Mouse (Mus musculus) kidney, embryonic 15.5 days (tissue): ENCODE measurements around the gene Magt1. TPM values are rescaled to one million over a fixed set of nuclear protein-coding genes. Genes with fewer than 3 reads are reported as not detected.

ENCODE experiments used
- ATAC-seq: fragments of 200-750 bp; cut with Nextera tagmentation; replicated peaks from 2 replicates; pipeline ENCODE4 v1.8.0; 2017; ENCODE audit warnings: moderate TSS enrichment; ENCODE audit not compliant: low FRiP score
- H3K27ac ChIP-seq: fragments of 300-500 bp; sonication (generic); 2 replicates; pipeline ENCODE4 v1.5.1; 2015; ENCODE audit warnings: mild to moderate bottlenecking, inconsistent platforms
- H3K27me3 ChIP-seq: fragments of 300-500 bp; sonication (generic); 2 replicates; pipeline ENCODE4 v1.6.1; 2015; ENCODE audit warnings: inconsistent platforms
- H3K36me3 ChIP-seq: fragments of 300-500 bp; sonication (generic); 2 replicates; pipeline ENCODE4 v1.6.1; 2015; ENCODE audit warnings: inconsistent platforms
- H3K4me1 ChIP-seq: fragments of 300-500 bp; sonication (generic); 2 replicates; pipeline ENCODE4 v1.6.1; 2015; ENCODE audit warnings: inconsistent platforms
- H3K4me2 ChIP-seq: fragments of 300-500 bp; sonication (generic); 2 replicates; pipeline ENCODE4 v1.6.1; 2015; ENCODE audit warnings: moderate library complexity, mild to moderate bottlenecking, inconsistent platforms
- H3K4me3 ChIP-seq: fragments of 300-500 bp; sonication (generic); replicated peaks from 2 replicates; pipeline ENCODE4 v1.5.1; 2015; ENCODE audit warnings: mild to moderate bottlenecking, inconsistent platforms
- H3K9ac ChIP-seq: fragments of 300-500 bp; sonication (generic); 2 replicates; pipeline ENCODE4 v1.6.1; 2015; ENCODE audit warnings: mild to moderate bottlenecking, inconsistent platforms
- H3K9me3 ChIP-seq: fragments of 300-500 bp; sonication (generic); replicated peaks from 2 replicates; pipeline ENCODE4 v1.6.1; 2016; ENCODE audit warnings: inconsistent platforms
- WGBS: fragments of 180-500 bp; shearing (Covaris S2); methylation state at CpG from one replicate; pipeline ENCODE4 v1.1.7; 2015; ENCODE audit warnings: mixed read lengths; 5-methylcytosine and 5-hydroxymethylcytosine counted together
- polyA plus RNA-seq: library from polyadenylated mRNA; unstranded; fragments of >200 nt; fragmentation: Nextera tagmentation; extraction: Ambion mirVana; gene quantifications from 2 replicates; pipeline ENCODE4 v1.2.1, GENCODE M21; 2015

The Magt1 gene
- polyA plus RNA-seq = 69.7 and 69.9 TPM in 2 replicates

GRCm38 (mm10) chrX:106011465-106012159, at the start of gene Magt1:
Gene Magt1, minus strand, starts transcription at chrX:106011906.
- Histone ChIP-seq H3K9ac (peak within 1 kb of the TSS; percentile 59), H3K27ac (peak within 1 kb of the TSS; percentile 95), H3K4me2 (peak within 1 kb of the TSS; percentile 56), H3K4me1 (0 out of 2 replicates have a peak, but pooled peaks cover 5% of the 10 kb centered on the region), H3K4me3 (peak within 1 kb of the TSS; percentile 67), H3K9me3 (no peaks in the 10 kb centered on the region), H3K27me3 (no peaks in the 10 kb centered on the region), H3K36me3 (no peaks in the 10 kb centered on the region)
- ATAC-seq = peak; percentile 97
- 26% methylated on average over 45 of the region's 45 CpGs for WGBS

DNA sequence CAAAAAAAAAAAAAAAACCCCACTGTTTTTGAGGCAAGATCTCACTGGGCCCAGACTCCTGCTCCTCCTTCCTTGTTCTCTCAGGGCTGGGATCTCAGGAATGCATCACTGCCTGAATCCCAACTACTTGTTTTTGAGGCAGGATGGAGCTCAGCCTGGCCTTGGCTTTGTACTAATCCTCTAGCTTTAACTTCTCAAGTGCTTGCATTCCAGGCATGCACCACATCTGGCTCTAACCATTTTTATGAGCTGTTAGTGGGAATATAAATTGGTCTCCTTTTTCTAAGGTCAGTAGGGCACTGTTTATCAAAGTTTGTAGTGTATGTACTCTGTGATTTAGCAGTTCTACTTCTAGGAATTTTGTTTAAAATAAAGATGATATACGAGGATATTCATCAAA, 36.5 kb upstream of the Magt1 start:
- Histone ChIP-seq H3K27ac (0 out of 2 replicates have a peak overlapping the region, but pooled peaks have one; percentile 22), H3K4me1 (peaks cover 32% of the 10 kb centered on the region), H3K4me2 (no peak overlapping the region), H3K27me3 (peaks cover 4% of the 10 kb centered on the region; the same call in 1 of the 2 replicates), H3K9me3 (no peaks in the 10 kb centered on the region), H3K9ac (no peak overlapping the region), H3K4me3 (no peak overlapping the region), H3K36me3 (no peaks in the 10 kb centered on the region)
- ATAC-seq = peak; percentile 49
- 47% methylated on average over 1 of the region's 1 CpGs for WGBS

DNA sequence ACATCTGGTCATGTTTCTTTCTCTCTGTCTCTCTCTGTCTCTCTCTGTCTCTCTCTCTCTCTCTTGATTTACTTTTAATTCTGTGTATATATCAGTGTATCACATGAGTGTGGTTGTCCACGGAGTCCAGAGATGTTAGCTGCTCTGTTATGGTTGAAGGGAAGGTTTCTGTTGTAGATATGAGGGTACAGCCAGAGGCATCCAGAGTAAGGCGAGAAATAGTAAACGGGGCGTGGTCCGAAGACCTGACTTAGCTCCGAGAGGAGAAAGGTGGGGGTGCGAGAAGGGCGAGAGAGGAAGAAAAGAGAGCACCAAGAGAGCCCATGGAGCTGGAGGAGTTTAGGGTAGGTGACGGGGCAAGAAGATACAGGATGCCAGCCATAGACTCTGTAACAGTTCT, 34.2 kb upstream of the Magt1 start:
- H3K36me3 ChIP-seq = no peaks in the 10 kb centered on the region
- no peak overlapping the region for H3K9ac ChIP-seq
- 27% methylated on average over 9 of the region's 9 CpGs for WGBS
- H3K9me3 ChIP-seq = no peaks in the 10 kb centered on the region
- 0 out of 2 replicates have a peak, but pooled peaks have one; percentile 12 for ATAC-seq
- H3K27ac ChIP-seq = peak overlapping the region; percentile 54
- no peak overlapping the region for H3K4me3 ChIP-seq
- peak overlapping the region; percentile 16; the same call in 1 of the 2 replicates for H3K4me2 ChIP-seq
- H3K4me1 ChIP-seq = peaks cover 32% of the 10 kb centered on the region
- H3K27me3 ChIP-seq = peaks cover 9% of the 10 kb centered on the region; the same call in 1 of the 2 replicates

DNA sequence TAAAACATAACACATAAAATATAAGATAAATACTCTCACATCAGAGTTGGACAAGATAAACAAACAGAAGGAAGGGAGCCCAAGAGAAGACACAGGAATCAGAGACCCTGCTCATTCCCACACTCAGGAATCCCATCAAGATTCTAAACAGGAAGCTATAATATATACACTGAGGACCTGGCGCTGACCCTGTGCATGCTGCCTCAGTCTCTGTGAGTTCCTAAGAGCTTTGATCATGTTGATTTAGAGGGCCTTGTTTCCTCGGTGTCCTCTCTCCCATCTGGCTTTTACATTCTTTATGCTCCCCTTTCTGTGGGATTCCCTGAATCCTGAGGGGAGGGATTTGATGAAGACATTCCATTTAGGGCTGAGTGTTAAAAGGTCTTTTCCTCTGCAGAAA, 33.7 kb upstream of the Magt1 start:
- 27% methylated on average over 2 of the region's 2 CpGs for WGBS
- ATAC-seq = peak; percentile 75
- H3K27me3 ChIP-seq = peaks cover 9% of the 10 kb centered on the region; the same call in 1 of the 2 replicates
- H3K9me3 ChIP-seq = no peaks in the 10 kb centered on the region
- no peaks in the 10 kb centered on the region for H3K36me3 ChIP-seq
- H3K4me1 ChIP-seq = peaks cover 32% of the 10 kb centered on the region
- no peak overlapping the region for H3K4me3 ChIP-seq
- peak overlapping the region; percentile 16; the same call in 1 of the 2 replicates for H3K4me2 ChIP-seq
- no peak overlapping the region for H3K9ac ChIP-seq
- peak overlapping the region; percentile 54 for H3K27ac ChIP-seq

DNA sequence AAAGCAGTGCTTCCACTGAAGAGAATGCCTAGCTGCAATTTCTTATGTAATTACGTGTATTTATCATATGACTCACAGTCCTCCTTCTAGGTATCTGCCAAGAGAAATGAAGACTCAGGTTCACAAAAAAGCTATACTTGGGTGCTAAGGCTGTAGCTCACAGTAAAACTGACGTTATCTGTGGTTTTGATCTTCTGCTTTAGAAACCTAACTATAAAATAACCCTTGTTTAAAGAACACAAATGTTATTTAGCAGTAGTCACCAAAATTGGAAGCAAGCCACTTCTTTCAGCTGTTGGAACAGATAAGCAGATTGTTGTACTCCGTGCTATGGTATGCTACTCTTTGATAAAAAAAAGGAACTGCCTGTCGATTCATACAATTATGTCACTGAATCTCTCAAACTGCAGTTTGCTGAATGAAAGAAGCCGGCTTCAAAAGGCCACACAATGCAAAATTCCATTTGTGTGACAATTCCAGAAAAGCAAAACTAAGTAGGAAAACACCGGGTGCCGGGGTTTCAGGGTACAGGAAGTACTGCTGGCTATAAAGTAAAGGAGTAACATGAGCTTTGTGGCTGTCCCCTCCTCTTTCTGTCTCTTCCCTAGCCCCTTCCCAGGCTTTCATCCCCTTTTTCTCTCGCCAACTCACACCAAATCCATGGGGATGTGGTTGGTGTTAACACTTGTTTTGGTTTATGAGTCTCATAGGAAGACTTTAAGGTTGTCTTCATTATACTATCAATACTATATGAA, 32.3 kb upstream of the Magt1 start:
- Histone ChIP-seq H3K4me1 (peaks cover 32% of the 10 kb centered on the region), H3K4me2 (peak overlapping the region; percentile 28; the same call in 1 of the 2 replicates), H3K9me3 (no peaks in the 10 kb centered on the region), H3K4me3 (no peak overlapping the region), H3K9ac (no peak overlapping the region), H3K36me3 (no peaks in the 10 kb centered on the region), H3K27me3 (peaks cover 9% of the 10 kb centered on the region; the same call in 1 of the 2 replicates), H3K27ac (peak overlapping the region; percentile 54; the same call in 1 of the 2 replicates)
- WGBS = 40% methylated on average over 8 of the region's 8 CpGs
- no peak for ATAC-seq

DNA sequence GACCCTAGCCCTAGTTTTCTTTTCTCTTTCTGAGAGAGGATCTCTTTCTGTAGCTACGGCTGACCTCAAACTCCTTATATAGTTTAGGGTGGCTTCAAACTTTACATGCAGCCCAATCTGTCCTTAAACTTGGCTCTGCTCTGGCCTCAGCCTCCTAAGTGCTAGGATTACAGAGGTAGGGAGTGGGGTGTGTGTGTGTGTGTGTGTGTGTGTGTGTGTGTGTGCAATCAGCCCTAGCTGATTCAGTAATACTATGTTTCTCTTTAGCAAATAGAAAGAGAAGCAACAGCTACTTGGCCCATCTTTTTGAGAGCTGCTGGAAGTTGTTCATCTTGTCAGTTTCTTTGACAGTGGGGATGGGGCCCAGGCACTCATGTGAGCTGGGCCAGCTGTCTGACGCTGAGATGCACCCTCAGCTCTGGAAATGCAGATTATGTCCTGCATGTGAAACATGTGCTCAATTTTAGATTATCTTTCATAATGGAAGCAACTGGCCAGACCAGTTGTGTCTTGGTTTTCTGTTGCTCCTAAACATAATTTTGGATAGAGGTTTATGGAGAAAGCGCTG, 25.6 kb upstream of the Magt1 start:
- Histone ChIP-seq H3K4me1 (peaks cover 20% of the 10 kb centered on the region), H3K4me2 (no peak overlapping the region), H3K27me3 (peaks cover 10% of the 10 kb centered on the region), H3K9me3 (no peaks in the 10 kb centered on the region), H3K36me3 (no peaks in the 10 kb centered on the region), H3K4me3 (no peak overlapping the region), H3K27ac (0 out of 2 replicates have a peak overlapping the region, but pooled peaks have one; percentile 13), H3K9ac (no peak overlapping the region)
- 0 out of 2 replicates have a peak, but pooled peaks have one; percentile 33 for ATAC-seq
- WGBS = 66% methylated on average over 3 of the region's 3 CpGs

- H3K36me3 ChIP-seq = no peaks in the 10 kb centered on the region
- H3K27me3 ChIP-seq = peaks cover 9% of the 10 kb centered on the region
- H3K4me1 ChIP-seq = peaks cover 20% of the 10 kb centered on the region
- no peak for ATAC-seq
- no peak overlapping the region for H3K9ac ChIP-seq
- H3K4me3 ChIP-seq = no peak overlapping the region
- H3K4me2 ChIP-seq = no peak overlapping the region
- no peak overlapping the region for H3K27ac ChIP-seq
- no peaks in the 10 kb centered on the region for H3K9me3 ChIP-seq
- 60% methylated on average over 2 of the region's 2 CpGs for WGBS
Observed at GRCm38 (mm10) chrX:106035727-106036126, 24.0 kb upstream of the Magt1 start.

DNA sequence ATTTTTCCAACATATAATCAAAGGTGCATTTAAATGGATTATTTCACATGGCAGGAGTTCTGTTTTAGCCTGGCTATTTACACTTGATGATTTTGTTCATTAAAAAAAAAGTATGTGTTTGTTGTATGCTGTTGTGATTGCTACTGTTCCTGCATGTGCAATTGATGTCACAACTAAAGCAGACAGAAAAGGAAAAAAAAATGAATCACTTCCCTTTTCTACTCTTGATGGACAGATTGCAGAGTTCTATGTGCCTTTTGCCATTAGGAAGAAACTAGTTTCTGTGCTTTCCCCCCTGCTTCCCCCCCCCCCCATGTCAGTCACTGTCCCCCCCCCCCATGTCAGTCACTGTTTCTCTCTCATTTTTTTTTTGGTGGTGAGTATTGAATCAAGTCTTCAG, 19.4 kb upstream of the Magt1 start:
- Histone ChIP-seq H3K27ac (no peak overlapping the region), H3K4me3 (no peak overlapping the region), H3K4me1 (0 out of 2 replicates have a peak, but pooled peaks cover 5% of the 10 kb centered on the region), H3K36me3 (no peaks in the 10 kb centered on the region), H3K9ac (no peak overlapping the region), H3K9me3 (no peaks in the 10 kb centered on the region), H3K27me3 (peaks cover 5% of the 10 kb centered on the region; the same call in 1 of the 2 replicates), H3K4me2 (no peak overlapping the region)
- ATAC-seq = no peak

DNA sequence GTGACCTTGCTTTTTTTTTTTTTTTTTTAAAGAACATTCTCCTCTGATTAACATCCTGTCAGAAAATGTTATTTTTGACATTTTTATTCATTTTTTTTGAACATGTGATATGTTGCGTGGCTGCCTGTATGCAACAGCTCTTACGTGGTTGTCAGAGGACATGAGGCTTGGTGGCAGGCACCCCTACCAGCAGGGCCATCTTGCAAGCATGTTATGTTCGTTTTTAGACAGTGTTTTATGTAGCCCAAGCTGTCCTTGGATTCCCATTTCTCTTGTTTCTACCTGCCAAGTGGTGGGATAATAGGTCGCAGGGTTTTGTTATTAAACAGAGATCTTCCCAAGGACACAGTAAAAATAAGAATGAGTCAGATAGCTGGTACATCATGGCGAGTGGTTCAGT, 18.5 kb upstream of the Magt1 start:
- H3K36me3 ChIP-seq = no peaks in the 10 kb centered on the region
- H3K27me3 ChIP-seq = no peaks in the 10 kb centered on the region; the same call in 1 of the 2 replicates
- no peak for ATAC-seq
- H3K4me1 ChIP-seq = 0 out of 2 replicates have a peak, but pooled peaks cover 2% of the 10 kb centered on the region
- H3K27ac ChIP-seq = no peak overlapping the region
- no peak overlapping the region for H3K9ac ChIP-seq
- H3K4me3 ChIP-seq = no peak overlapping the region
- H3K4me2 ChIP-seq = no peak overlapping the region
- WGBS = 72% methylated on average over 5 of the region's 5 CpGs
- H3K9me3 ChIP-seq = no peaks in the 10 kb centered on the region

DNA sequence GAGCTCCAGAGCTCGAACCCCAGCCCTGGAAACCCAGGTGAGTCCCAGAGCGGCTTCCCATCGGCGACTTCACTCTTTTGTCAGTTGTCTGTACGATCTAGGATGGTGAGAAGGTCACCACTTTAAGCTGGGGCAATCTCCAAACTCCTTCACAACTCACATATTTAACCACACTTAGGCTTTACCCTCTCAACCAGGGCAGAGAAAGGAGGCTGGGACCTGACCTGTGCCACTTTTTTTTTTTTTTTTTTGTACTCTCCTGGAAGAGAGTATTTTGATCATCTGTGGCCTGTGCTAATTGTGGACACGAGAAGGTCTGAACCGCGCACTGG, 15.6 kb upstream of the Magt1 start:
- H3K9ac ChIP-seq = peak overlapping the region; percentile 53
- H3K4me2 ChIP-seq = peak overlapping the region; percentile 58
- peak overlapping the region; percentile 53 for H3K4me3 ChIP-seq
- H3K27ac ChIP-seq = peak overlapping the region; percentile 80
- no peaks in the 10 kb centered on the region for H3K27me3 ChIP-seq
- ATAC-seq = peak; percentile 37
- H3K9me3 ChIP-seq = no peaks in the 10 kb centered on the region
- 20% methylated on average over 8 of the region's 8 CpGs for WGBS
- no peaks in the 10 kb centered on the region for H3K4me1 ChIP-seq
- no peaks in the 10 kb centered on the region for H3K36me3 ChIP-seq

DNA sequence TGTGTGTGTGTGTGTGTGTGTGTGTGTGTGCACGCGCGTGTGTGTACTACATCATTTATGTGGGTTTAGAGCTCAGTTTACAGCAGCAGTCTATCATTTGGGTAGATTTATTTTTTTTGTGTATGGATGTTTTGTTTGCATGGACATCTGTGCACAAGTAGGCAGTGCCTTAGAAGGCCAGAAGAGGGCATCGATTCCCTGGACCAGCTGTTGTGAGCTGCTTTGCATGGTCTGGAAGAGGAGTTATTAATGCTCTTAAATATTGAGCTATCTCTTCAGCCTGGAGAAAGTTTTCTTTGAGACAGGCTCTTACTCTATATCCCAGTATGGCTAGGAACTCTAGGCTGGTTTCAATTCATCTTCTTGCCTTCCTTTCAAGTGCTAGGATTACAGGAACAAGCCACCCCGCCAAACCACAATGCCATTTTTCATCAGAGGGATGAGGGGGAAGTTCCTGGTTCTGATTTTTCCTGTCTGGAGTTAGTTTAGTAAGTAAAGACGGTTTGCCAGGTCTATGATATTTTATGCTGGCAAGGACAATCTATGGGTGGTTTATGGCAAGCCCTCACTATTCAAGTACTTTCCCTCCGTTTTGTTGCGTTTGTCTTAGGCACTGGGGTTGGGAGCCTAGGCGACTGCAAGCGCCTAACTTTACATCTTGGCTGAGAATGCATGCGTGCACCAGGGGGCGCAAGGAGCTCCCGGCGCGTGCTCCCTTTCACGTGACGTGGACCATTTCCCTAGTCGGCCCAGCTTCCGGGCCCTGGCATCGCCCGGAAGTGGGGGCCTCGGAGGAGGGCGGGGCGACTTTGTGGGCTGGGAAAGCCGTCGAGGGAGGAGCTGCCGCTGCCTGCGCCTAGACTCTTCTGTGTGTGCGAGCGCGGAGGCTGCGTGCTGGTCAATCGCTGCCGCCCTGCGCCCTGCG, 15.0 kb upstream of the Magt1 start, which contains the start of gene Atp7a:
Gene Atp7a, plus strand, starts transcription at position 859 of the 925 bp plus-strand sequence.
- Histone ChIP-seq H3K9ac (peak within 1 kb of the TSS; percentile 53), H3K4me1 (no peaks in the 10 kb centered on the region), H3K36me3 (peaks cover 4% of the 10 kb centered on the region; the same call in 1 of the 2 replicates), H3K4me3 (peak within 1 kb of the TSS; percentile 53), H3K9me3 (no peaks in the 10 kb centered on the region), H3K27ac (peak within 1 kb of the TSS; percentile 80), H3K4me2 (peak within 1 kb of the TSS; percentile 58), H3K27me3 (no peaks in the 10 kb centered on the region)
- ATAC-seq = peak; percentile 98
- 23% methylated on average over 36 of the region's 36 CpGs for WGBS
